ENCODE assay signal across 7 mouse cellular contexts in genomic region chr9:65826226-65826587, GRCm38 (mm10). TPM values are rescaled to one million over a fixed set of nuclear protein-coding genes. Genes with fewer than 3 reads are reported as not detected.
A peak's percentile ranks its signal among the peaks of the same experiment; 100 is the strongest.
DNase-seq lines count a peak whose midpoint lies in the region; ATAC-seq and TF ChIP-seq lines count a peak whose summit lies in the region.

No protein-coding gene starts in this region.

- peak overlapping the region; percentile 95 for H3K4me3 ChIP-seq in testis, adult 2 months (ENCODE audit: control insufficient read depth, low read depth, low read length)
- H3K4me3 ChIP-seq in heart, embryonic 14.5 days (ENCODE audit: control insufficient read depth in 1 of 2, insufficient read depth in 1 of 2, low read depth in 1 of 2, low read length in 2 of 2) = peak overlapping the region; percentile 90 to 98
- peak overlapping the region; percentile 87 for H3K4me3 ChIP-seq in liver, embryonic 15.5 days (replicated peaks)
- H3K4me3 ChIP-seq in stomach, embryonic 15.5 days (replicated peaks) = peak overlapping the region; percentile 88

- peaks cover 12% of the 10 kb centered on the region for H3K4me1 ChIP-seq in testis, adult 2 months (ENCODE audit: control insufficient read depth, insufficient read depth, low read length)
- peaks cover 6 to 47% of the 10 kb centered on the region in 2 experiments for H3K4me1 ChIP-seq in heart, embryonic 14.5 days (ENCODE audit: control insufficient read depth in 2 of 2, insufficient read depth in 2 of 2, low read length in 2 of 2)
- peaks cover 70% of the 10 kb centered on the region for H3K4me1 ChIP-seq in liver, embryonic 15.5 days (replicated peaks)
- peaks cover 31% of the 10 kb centered on the region for H3K4me1 ChIP-seq in stomach, embryonic 15.5 days

- TF ChIP-seq POLR2A in testis, adult 2 months (IDR thresholded peaks at IDR 0.05; ENCODE audit: control insufficient read depth, low read depth, low read length) = no peak

- WGBS in heart, embryonic 14.5 days = under 1% methylated on average over 4 of the region's 4 CpGs
- 4% methylated on average over 4 of the region's 4 CpGs for WGBS in liver, embryonic 15.5 days (ENCODE audit: insufficient replicate concordance)
- WGBS in stomach, embryonic 15.5 days = 1% methylated on average over 4 of the region's 4 CpGs

- H3K27ac ChIP-seq in testis, adult 2 months (ENCODE audit: control insufficient read depth, insufficient read depth, low read depth, low read length) = peak overlapping the region; percentile 92
- peak overlapping the region; percentile 94 to 99 for H3K27ac ChIP-seq in heart, embryonic 14.5 days (replicated peaks in 1 of 2; ENCODE audit: control insufficient read depth in 1 of 2, insufficient read depth in 1 of 2, low read depth in 2 of 2, low read length in 2 of 2)
- peak overlapping the region; percentile 94 for H3K27ac ChIP-seq in liver, embryonic 15.5 days (replicated peaks)
- H3K27ac ChIP-seq in stomach, embryonic 15.5 days = peak overlapping the region; percentile 99

- DNase-seq in testis, postnatal 10 days (ENCODE audit: low spot score) = no peak
- DNase-seq in cerebellum, postnatal 10 days = peak; percentile 36 to 56
- no peak for DNase-seq in spleen, adult 18-20 months

- no peaks in the 10 kb centered on the region for H3K27me3 ChIP-seq in testis, adult 2 months (ENCODE audit: control insufficient read depth, insufficient read depth, low read length)
- H3K27me3 ChIP-seq in heart, embryonic 14.5 days (ENCODE audit: control insufficient read depth, insufficient read depth, low read length) = no peaks in the 10 kb centered on the region
- H3K27me3 ChIP-seq in liver, embryonic 15.5 days = no peaks in the 10 kb centered on the region
- no peaks in the 10 kb centered on the region for H3K27me3 ChIP-seq in stomach, embryonic 15.5 days (replicated peaks)

- no peaks in the 10 kb centered on the region for H3K36me3 ChIP-seq in testis, adult 2 months (ENCODE audit: control insufficient read depth, insufficient read depth, low read length)
- H3K36me3 ChIP-seq in heart, embryonic 14.5 days (ENCODE audit: control insufficient read depth, insufficient read depth, low read length) = no peaks in the 10 kb centered on the region
- no peaks in the 10 kb centered on the region for H3K36me3 ChIP-seq in liver, embryonic 15.5 days (replicated peaks)
- no peaks in the 10 kb centered on the region for H3K36me3 ChIP-seq in stomach, embryonic 15.5 days

- no peaks in the 10 kb centered on the region for H3K9me3 ChIP-seq in heart, embryonic 14.5 days (ENCODE audit: control insufficient read depth, low read length)
- H3K9me3 ChIP-seq in liver, embryonic 15.5 days (replicated peaks) = no peaks in the 10 kb centered on the region
- H3K9me3 ChIP-seq in stomach, embryonic 15.5 days = no peaks in the 10 kb centered on the region

- no peak for ATAC-seq in heart, embryonic 14.5 days (ENCODE audit: insufficient number of reproducible peaks, insufficient read depth, low FRiP score, low read depth)
- ATAC-seq in liver, embryonic 15.5 days (ENCODE audit: insufficient read depth) = peak; percentile 45
- ATAC-seq in stomach, embryonic 15.5 days (ENCODE audit: insufficient read depth, low FRiP score, low read depth) = no peak

- no peak for TF ChIP-seq CTCF in testis, adult 2 months (IDR thresholded peaks at IDR 0.05; ENCODE audit: control insufficient read depth, insufficient read depth, insufficient replicate concordance, low read depth, low read length)

- peak overlapping the region; percentile 97 for H3K9ac ChIP-seq in heart, embryonic 14.5 days (ENCODE audit: low read length)
- peak overlapping the region; percentile 87 for H3K9ac ChIP-seq in liver, embryonic 15.5 days
- peak overlapping the region; percentile 37; the same call in 1 of the 2 replicates for H3K9ac ChIP-seq in stomach, embryonic 15.5 days

- H3K4me2 ChIP-seq in heart, embryonic 14.5 days (ENCODE audit: low read length) = peak overlapping the region; percentile 88
- peak overlapping the region; percentile 92 for H3K4me2 ChIP-seq in liver, embryonic 15.5 days
- H3K4me2 ChIP-seq in stomach, embryonic 15.5 days = peak overlapping the region; percentile 70

RNA-seq across cellular contexts. Expression of gene Zfp609, which starts 1.2 kb away (rescaled TPM):
- polyA plus RNA-seq in testis, adult 2 months (2012; rRNA removed) = 9.8 and 10.4 TPM in 2 replicates
- 6.1 and 6.6 TPM in 2 replicates for polyA plus RNA-seq in heart, embryonic 14.5 days (2014; fragmentation: Nextera tagmentation; extraction: Ambion mirVana)
- 1.6 and 2.0 TPM in 2 replicates for polyA plus RNA-seq in liver, embryonic 15.5 days (2015; fragmentation: Nextera tagmentation; extraction: Ambion mirVana)
- polyA plus RNA-seq in stomach, embryonic 15.5 days (2015; fragmentation: Nextera tagmentation; extraction: Ambion mirVana) = 6.4 and 6.5 TPM in 2 replicates

Comparison
In these comparisons a context has a peak if more than half of its experiments do, and no peak if none do; other contexts are left out.
1. DNase-seq: peak in cerebellum, postnatal 10 days (2 of 2); none in testis, postnatal 10 days (single experiment) and spleen, adult 18-20 months (0 of 2).
2. H3K9ac ChIP-seq: peak in every context shown above with its lines; median percentile 97 in heart, embryonic 14.5 days; 87 in liver, embryonic 15.5 days; 37 in stomach, embryonic 15.5 days.
3. Peak in every context shown above with its lines, with median percentiles within 50 percentile points of each other: H3K27ac ChIP-seq, H3K4me3 ChIP-seq and H3K4me2 ChIP-seq.